Mouse (Mus musculus) liver, adult 2 months (tissue): ENCODE data around the gene Mybpc2.

Experiments used
- CTCF ChIP-seq: fragments of 200-500 bp; IDR thresholded peaks from 2 replicates; pipeline ENCODE4 v1.5.1; 2011; ENCODE audit warnings: low read depth, low read length, control low read depth
- POLR2A ChIP-seq: fragments of 200-500 bp; IDR thresholded peaks from 2 replicates; pipeline ENCODE4 v1.6.1; 2011; ENCODE audit warnings: low read length, control low read depth; ENCODE audit not compliant: insufficient read depth; ENCODE audit errors: extremely low read depth

GRCm38 (mm10) chr7:44463556-44464225 is 60.8 kb downstream of the Mybpc2 start:
- TF ChIP-seq CTCF = no peak
- no peak for TF ChIP-seq POLR2A
